Mouse (Mus musculus) midbrain, embryonic 11.5 days (tissue): ENCODE data around the gene Eif1. TPM values are rescaled to one million over a fixed set of nuclear protein-coding genes. Genes with fewer than 3 reads are reported as not detected.
"Not testable (repeated sequence)": the region's sequence is repeated elsewhere in the genome, so short reads cannot be mapped to it uniquely, and the experiment has no call there.

Experiments used
- ATAC-seq: fragments of 200-750 bp; cut with Nextera tagmentation; 2 replicates; pipeline ENCODE4 v1.8.0; 2017; ENCODE audit warnings: moderate TSS enrichment, moderate library complexity; ENCODE audit not compliant: low FRiP score
- DNase-seq: peaks from one replicate; pipeline ENCODE4 v3.0.0; 2015; ENCODE audit warnings: low spot score; ENCODE audit errors: missing footprints
- H3K27ac ChIP-seq: fragments of 300-500 bp; sonication (generic); 2 replicates; pipeline ENCODE4 v1.5.1; 2014; ENCODE audit warnings: low read depth, low read length
- H3K27me3 ChIP-seq: fragments of 300-500 bp; sonication (generic); 2 replicates; pipeline ENCODE4 v1.6.1; 2014; ENCODE audit warnings: mild to moderate bottlenecking, low read length, moderate library complexity, mixed read lengths; ENCODE audit not compliant: control insufficient read depth, insufficient read depth
- H3K36me3 ChIP-seq: fragments of 300-500 bp; sonication (generic); 2 replicates; pipeline ENCODE4 v1.6.1; 2014; ENCODE audit warnings: mild to moderate bottlenecking, low read length, moderate library complexity, mixed read lengths; ENCODE audit not compliant: control insufficient read depth, insufficient read depth
- H3K4me1 ChIP-seq: fragments of 300-500 bp; sonication (generic); 2 replicates; pipeline ENCODE4 v1.6.1; 2014; ENCODE audit warnings: low read length; ENCODE audit not compliant: control insufficient read depth, insufficient read depth
- H3K4me2 ChIP-seq: fragments of 300-500 bp; sonication (generic); 2 replicates; pipeline ENCODE4 v1.6.1; 2014; ENCODE audit warnings: mild to moderate bottlenecking, moderate library complexity
- H3K4me3 ChIP-seq: fragments of 300-500 bp; sonication (generic); 2 replicates; pipeline ENCODE4 v1.5.1; 2014; ENCODE audit warnings: low read depth, low read length
- H3K9ac ChIP-seq: fragments of 300-500 bp; sonication (generic); 2 replicates; pipeline ENCODE4 v1.6.1; 2014; ENCODE audit warnings: low read length
- H3K9me3 ChIP-seq: fragments of 300-500 bp; sonication (generic); 2 replicates; pipeline ENCODE4 v1.6.1; 2016; ENCODE audit warnings: low read length; ENCODE audit not compliant: control insufficient read depth
- WGBS: fragments of 180-500 bp; shearing (Covaris S2); extraction: QIAGEN DNeasy Blood & Tissue Kit; methylation state at CpG from one replicate; pipeline ENCODE4 v1.1.7; 2014; 5-methylcytosine and 5-hydroxymethylcytosine counted together
- polyA plus RNA-seq: library from polyadenylated mRNA; unstranded; fragments of >200 nt; fragmentation: Nextera tagmentation; extraction: Ambion mirVana; gene quantifications from 2 replicates; pipeline ENCODE4 v1.2.1, GENCODE M21; 2014

Gene Eif1
- polyA plus RNA-seq, 1 experiment from 2014 or later: 1,853 TPM

GRCm38 (mm10) chr11:100320172-100320630, 516 bp downstream of the Eif1 start:
- peak; percentile 100 for DNase-seq
- Histone ChIP-seq H3K4me1 (peaks cover 3% of the 10 kb centered on the region; the same call in 1 of the 2 replicates), H3K9me3 (no peaks in the 10 kb centered on the region), H3K27ac (peak overlapping the region; percentile 92), H3K27me3 (no peaks in the 10 kb centered on the region), H3K9ac (peak overlapping the region; percentile 96), H3K4me2 (peak overlapping the region; percentile 82), H3K4me3 (peak overlapping the region; percentile 90), H3K36me3 (peaks cover 11% of the 10 kb centered on the region)
- WGBS: 0% methylated on average over 39 of the region's 40 CpGs
- peak; percentile 87 for ATAC-seq

- 17% methylated on average over 11 of the region's 11 CpGs for WGBS
- Histone ChIP-seq H3K27ac (peak overlapping the region; percentile 92; the same call in 1 of the 2 replicates), H3K4me3 (peak overlapping the region; percentile 90), H3K9ac (peak overlapping the region; percentile 96), H3K4me2 (peak overlapping the region; percentile 82), H3K36me3 (peaks cover 11% of the 10 kb centered on the region)
- H3K27me3 ChIP-seq, H3K9me3 ChIP-seq, DNase-seq, H3K4me1 ChIP-seq: not testable (repeated sequence)
- ATAC-seq: peak; percentile 5; the same call in 1 of the 2 replicates
Measured at GRCm38 (mm10) chr11:100320701-100321410, 1.2 kb downstream of the Eif1 start.

- H3K36me3 ChIP-seq: peaks cover 11% of the 10 kb centered on the region
- H3K9me3 ChIP-seq, H3K27ac ChIP-seq, H3K4me2 ChIP-seq, H3K9ac ChIP-seq, H3K4me3 ChIP-seq, H3K4me1 ChIP-seq, ATAC-seq, DNase-seq, H3K27me3 ChIP-seq: not testable (repeated sequence)
- 78% methylated on average over 6 of the region's 7 CpGs for WGBS
Measured at GRCm38 (mm10) chr11:100321479-100322305, 2.0 kb downstream of the Eif1 start.

GRCm38 (mm10) chr11:100322591-100323258, 3.0 kb downstream of the Eif1 start:
- H3K4me3 ChIP-seq: no peak overlapping the region
- no peak overlapping the region for H3K27ac ChIP-seq
- no peak overlapping the region for H3K9ac ChIP-seq
- H3K4me1 ChIP-seq: peaks cover 3% of the 10 kb centered on the region; the same call in 1 of the 2 replicates
- H3K9me3 ChIP-seq: no peaks in the 10 kb centered on the region
- WGBS: 74% methylated on average over 3 of the region's 3 CpGs
- H3K27me3 ChIP-seq: no peaks in the 10 kb centered on the region
- ATAC-seq (no peak), DNase-seq (peak; percentile 88)
- no peak overlapping the region for H3K4me2 ChIP-seq
- peaks cover 11% of the 10 kb centered on the region for H3K36me3 ChIP-seq

DNA sequence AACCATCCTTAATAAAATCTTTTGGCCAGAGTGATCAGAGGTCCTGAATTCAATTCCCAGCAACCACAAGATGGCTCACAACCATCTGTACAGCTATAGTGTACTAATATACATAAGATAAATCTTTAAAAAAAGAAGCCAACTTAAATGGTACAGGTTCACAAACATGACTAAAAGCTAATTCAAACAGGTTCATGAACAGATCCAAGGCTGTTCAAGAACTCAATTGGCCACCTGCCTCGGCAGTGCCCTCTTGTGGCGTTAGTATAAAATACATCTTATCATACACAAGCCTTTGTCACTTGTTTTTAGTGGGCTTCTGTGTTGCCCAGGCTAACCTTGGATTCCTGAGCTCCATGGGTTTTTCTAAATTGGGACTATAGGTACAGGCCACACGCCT, 3.9 kb downstream of the Eif1 start:
- Histone ChIP-seq H3K27ac (no peak overlapping the region), H3K4me3 (no peak overlapping the region), H3K36me3 (peaks cover 11% of the 10 kb centered on the region), H3K27me3 (no peaks in the 10 kb centered on the region), H3K9me3 (no peaks in the 10 kb centered on the region), H3K4me2 (no peak overlapping the region), H3K4me1 (peaks cover 3% of the 10 kb centered on the region; the same call in 1 of the 2 replicates), H3K9ac (no peak overlapping the region)
- 15% methylated on average over 3 of the region's 3 CpGs for WGBS
- DNase-seq (peak; percentile 94), ATAC-seq (no peak)

- Histone ChIP-seq H3K9ac (no peak overlapping the region), H3K27ac (no peak overlapping the region), H3K27me3 (no peaks in the 10 kb centered on the region), H3K4me3 (no peak overlapping the region), H3K9me3 (no peaks in the 10 kb centered on the region), H3K4me1 (peaks cover 3% of the 10 kb centered on the region; the same call in 1 of the 2 replicates), H3K36me3 (peaks cover 11% of the 10 kb centered on the region), H3K4me2 (no peak overlapping the region)
- WGBS: 75% methylated on average over 11 of the region's 11 CpGs
- DNase-seq (no peak), ATAC-seq (no peak)
Measured at GRCm38 (mm10) chr11:100325062-100325629, 5.5 kb downstream of the Eif1 start.

DNA sequence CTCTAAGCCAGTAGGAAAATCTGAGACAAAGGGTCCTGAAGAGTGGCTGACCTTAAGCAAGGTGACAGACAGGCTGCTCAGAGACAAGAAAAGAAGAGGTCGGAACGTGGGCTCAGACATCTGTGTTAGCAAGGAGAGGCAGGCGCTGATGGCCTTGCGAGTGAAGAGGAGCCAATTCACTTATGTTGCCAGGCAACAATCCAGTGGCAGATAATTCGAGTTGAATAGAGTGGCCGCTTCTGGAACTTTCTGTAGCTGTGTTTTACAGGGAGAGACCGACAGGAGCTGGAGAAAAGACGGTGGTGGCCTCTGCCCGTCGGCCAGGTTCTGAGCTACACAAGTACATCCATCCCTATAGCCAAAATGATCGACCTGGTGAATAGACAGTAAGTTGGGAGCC, 7.6 kb downstream of the Eif1 start:
- 67% methylated on average over 11 of the region's 11 CpGs for WGBS
- H3K27ac ChIP-seq: no peak overlapping the region
- H3K27me3 ChIP-seq: no peaks in the 10 kb centered on the region
- no peak overlapping the region for H3K4me3 ChIP-seq
- H3K4me2 ChIP-seq: no peak overlapping the region
- no peak for DNase-seq
- no peaks in the 10 kb centered on the region for H3K4me1 ChIP-seq
- no peak overlapping the region for H3K9ac ChIP-seq
- H3K9me3 ChIP-seq: no peaks in the 10 kb centered on the region
- H3K36me3 ChIP-seq: no peaks in the 10 kb centered on the region
- ATAC-seq: no peak

DNA sequence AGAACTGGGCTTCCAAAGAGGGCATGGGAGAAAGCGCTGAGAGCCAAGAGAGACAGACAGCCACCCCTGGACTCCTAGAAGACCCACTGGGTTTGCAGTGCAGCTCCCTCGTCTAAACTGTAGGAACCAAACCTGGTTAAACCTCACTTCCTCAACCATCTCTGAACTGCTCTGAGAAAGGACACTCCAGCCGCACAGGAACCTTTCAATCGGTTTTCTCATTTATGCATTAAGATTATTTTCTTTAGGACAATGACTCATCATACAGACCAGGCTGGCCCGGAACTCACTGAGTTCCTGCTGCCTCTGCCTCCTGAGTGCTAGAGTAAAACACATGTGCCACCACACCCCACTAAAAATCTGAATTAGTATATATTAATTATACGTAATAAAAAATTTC, 8.1 kb downstream of the Eif1 start:
- no peaks in the 10 kb centered on the region for H3K27me3 ChIP-seq
- 88% methylated on average over 6 of the region's 6 CpGs for WGBS

More for the DNA sequence above, 8.1 kb downstream of the Eif1 start:
- H3K36me3 ChIP-seq: no peaks in the 10 kb centered on the region
- H3K9me3 ChIP-seq: no peaks in the 10 kb centered on the region
- H3K4me1 ChIP-seq: no peaks in the 10 kb centered on the region
- DNase-seq (no peak), ATAC-seq (no peak)
- no peak overlapping the region for H3K4me3 ChIP-seq
- H3K4me2 ChIP-seq: no peak overlapping the region
- H3K27ac ChIP-seq: no peak overlapping the region
- H3K9ac ChIP-seq: no peak overlapping the region
